Mouse (Mus musculus): ENCODE measurements around the gene Rbm12. TPM values are rescaled to one million over a fixed set of nuclear protein-coding genes. Genes with fewer than 3 reads are reported as not detected.

Gene Rbm12
- polyA plus RNA-seq, 1 experiment from 2014 or later, result 22.3 TPM

DNA sequence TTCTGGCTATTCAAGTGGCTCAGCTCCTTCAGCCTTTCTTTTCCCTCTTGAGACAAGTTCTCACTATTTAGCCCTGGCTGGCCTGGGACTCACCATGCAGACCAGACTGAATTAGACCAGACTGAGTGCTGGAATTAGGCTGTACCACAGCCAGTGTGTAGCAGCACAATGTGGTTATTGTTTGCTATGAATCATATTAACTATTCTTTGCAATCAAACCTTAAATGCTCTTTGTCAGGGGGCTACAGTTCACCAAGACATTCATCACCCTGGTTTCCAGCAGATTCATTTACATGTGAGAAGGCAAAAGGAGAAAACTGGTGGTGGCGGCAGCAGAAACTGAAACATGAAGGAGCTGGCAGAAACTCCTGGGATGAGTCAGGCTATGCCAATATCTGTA is 22.0 kb downstream of the Rbm12 start:
- no peak overlapping the region for H3K4me3 ChIP-seq (ENCODE audit: low read depth, low read length)
- no peak overlapping the region for H3K4me2 ChIP-seq
- H3K27ac ChIP-seq (ENCODE audit: low read depth, low read length), result no peak overlapping the region
- WGBS (ENCODE audit: insufficient replicate concordance), result 91% methylated on average over 1 of the region's 1 CpGs
- no peak overlapping the region for H3K9ac ChIP-seq (ENCODE audit: low read depth, low read length)
- no peaks in the 10 kb centered on the region for H3K9me3 ChIP-seq (replicated peaks; ENCODE audit: control insufficient read depth, low read length)
- H3K4me1 ChIP-seq (ENCODE audit: control insufficient read depth, insufficient read depth, low read length), result no peaks in the 10 kb centered on the region
- ATAC-seq (replicated peaks; ENCODE audit: insufficient number of reproducible peaks, low FRiP score, low TSS enrichment), result no peak
- H3K36me3 ChIP-seq (ENCODE audit: control insufficient read depth, insufficient read depth, low read length), result peaks cover 2% of the 10 kb centered on the region
- H3K27me3 ChIP-seq (ENCODE audit: control insufficient read depth, insufficient read depth, low read length), result no peaks in the 10 kb centered on the region

GRCm38 (mm10) chr2:156087391-156088110 is 24.2 kb downstream of the Rbm12 start:
- no peak for ATAC-seq (replicated peaks; ENCODE audit: insufficient number of reproducible peaks, low FRiP score, low TSS enrichment)
- no peaks in the 10 kb centered on the region; the same call in 1 of the 2 replicates for H3K36me3 ChIP-seq (ENCODE audit: control insufficient read depth, insufficient read depth, low read length)
- 79% methylated on average over 7 of the region's 7 CpGs for WGBS (ENCODE audit: insufficient replicate concordance)
- H3K4me3 ChIP-seq (ENCODE audit: low read depth, low read length), result no peak overlapping the region
- H3K4me2 ChIP-seq, result no peak overlapping the region
- H3K4me1 ChIP-seq (ENCODE audit: control insufficient read depth, insufficient read depth, low read length), result peaks cover 4% of the 10 kb centered on the region; the same call in 1 of the 2 replicates
- H3K27ac ChIP-seq (ENCODE audit: low read depth, low read length), result no peak overlapping the region
- H3K9ac ChIP-seq (ENCODE audit: low read depth, low read length), result no peak overlapping the region
- no peaks in the 10 kb centered on the region for H3K27me3 ChIP-seq (ENCODE audit: control insufficient read depth, insufficient read depth, low read length)
- no peaks in the 10 kb centered on the region for H3K9me3 ChIP-seq (replicated peaks; ENCODE audit: control insufficient read depth, low read length)

DNA sequence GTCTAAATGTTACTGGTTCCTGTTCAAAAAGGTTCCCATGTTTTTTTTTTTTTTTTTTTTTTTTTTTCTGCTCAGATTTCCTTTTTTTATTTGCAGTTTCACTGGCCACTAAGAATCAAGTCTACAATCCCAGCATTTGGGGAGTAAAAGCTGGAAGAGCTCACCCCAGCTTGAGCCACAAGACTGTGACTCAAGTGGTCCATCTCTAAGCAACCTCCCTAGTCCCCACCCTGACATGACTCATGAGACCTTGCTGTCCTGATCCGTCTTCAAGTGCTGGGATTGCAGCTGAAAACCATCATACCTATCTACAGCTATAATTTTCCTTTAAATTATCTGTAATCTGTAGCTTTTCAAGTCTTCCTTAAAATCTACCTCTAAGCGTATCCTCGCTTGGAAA is 27.2 kb downstream of the Rbm12 start:
- H3K4me1 ChIP-seq (ENCODE audit: control insufficient read depth, insufficient read depth, low read length), result peaks cover 22% of the 10 kb centered on the region
- H3K4me3 ChIP-seq (ENCODE audit: low read depth, low read length), result no peak overlapping the region
- no peak overlapping the region for H3K27ac ChIP-seq (ENCODE audit: low read depth, low read length)
- no peak overlapping the region for H3K4me2 ChIP-seq
- WGBS (ENCODE audit: insufficient replicate concordance), result 85% methylated on average over 3 of the region's 3 CpGs
- ATAC-seq (replicated peaks; ENCODE audit: insufficient number of reproducible peaks, low FRiP score, low TSS enrichment), result no peak
- H3K9ac ChIP-seq (ENCODE audit: low read depth, low read length), result no peak overlapping the region
- H3K9me3 ChIP-seq (replicated peaks; ENCODE audit: control insufficient read depth, low read length), result no peaks in the 10 kb centered on the region
- no peaks in the 10 kb centered on the region for H3K27me3 ChIP-seq (ENCODE audit: control insufficient read depth, insufficient read depth, low read length)
- no peaks in the 10 kb centered on the region; the same call in 1 of the 2 replicates for H3K36me3 ChIP-seq (ENCODE audit: control insufficient read depth, insufficient read depth, low read length)

DNA sequence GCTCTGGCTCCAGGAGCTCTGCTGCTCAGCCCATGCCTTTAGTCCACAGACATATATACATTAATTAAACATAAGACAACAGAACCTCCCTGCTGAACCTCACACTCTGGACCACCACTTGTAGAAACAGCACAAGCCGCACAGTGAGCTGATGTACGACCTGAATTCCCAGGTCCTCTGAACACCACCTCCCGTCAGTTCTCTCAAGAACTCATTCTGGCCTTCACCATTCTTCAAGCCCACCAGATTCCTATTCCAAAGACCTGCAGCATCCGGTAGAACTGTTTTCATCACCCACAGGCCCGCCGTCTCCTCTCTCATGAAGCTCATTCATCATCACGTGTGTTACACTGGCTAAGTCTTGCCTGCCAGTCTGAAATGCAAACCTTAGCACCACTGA is 31.4 kb downstream of the Rbm12 start:
- H3K9ac ChIP-seq (ENCODE audit: low read depth, low read length), result no peak overlapping the region
- H3K27me3 ChIP-seq (ENCODE audit: control insufficient read depth, insufficient read depth, low read length), result no peaks in the 10 kb centered on the region
- peaks cover 25% of the 10 kb centered on the region for H3K4me1 ChIP-seq (ENCODE audit: control insufficient read depth, insufficient read depth, low read length)
- H3K36me3 ChIP-seq (ENCODE audit: control insufficient read depth, insufficient read depth, low read length), result peaks cover 29% of the 10 kb centered on the region
- no peak for ATAC-seq (replicated peaks; ENCODE audit: insufficient number of reproducible peaks, low FRiP score, low TSS enrichment)
- no peak overlapping the region for H3K4me3 ChIP-seq (ENCODE audit: low read depth, low read length)
- 85% methylated on average over 7 of the region's 7 CpGs for WGBS (ENCODE audit: insufficient replicate concordance)
- H3K27ac ChIP-seq (ENCODE audit: low read depth, low read length), result no peak overlapping the region
- no peak overlapping the region for H3K4me2 ChIP-seq
- H3K9me3 ChIP-seq (replicated peaks; ENCODE audit: control insufficient read depth, low read length), result no peaks in the 10 kb centered on the region

DNA sequence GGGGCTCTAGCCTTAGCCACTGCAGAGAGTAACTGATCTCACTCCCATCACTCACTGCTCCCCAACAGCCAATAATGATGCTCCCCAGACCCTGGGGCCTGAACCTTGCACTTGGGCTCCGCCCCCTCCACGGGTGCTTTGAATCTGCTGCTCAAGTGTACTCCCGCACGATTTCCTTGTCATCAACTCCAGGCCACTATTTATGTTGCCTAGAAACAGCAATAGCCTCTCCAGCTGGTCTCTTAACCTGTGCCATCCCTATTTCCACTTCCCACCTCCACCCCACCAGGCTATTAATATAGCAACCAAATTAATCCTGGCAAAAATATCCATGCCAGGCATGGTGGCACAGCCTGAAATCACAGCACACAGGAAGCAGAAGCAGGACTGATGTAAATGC is 32.1 kb downstream of the Rbm12 start:
- Histone ChIP-seq H3K9ac (ENCODE audit: low read depth, low read length) (no peak overlapping the region), H3K4me2 (no peak overlapping the region), H3K9me3 (replicated peaks; ENCODE audit: control insufficient read depth, low read length) (no peaks in the 10 kb centered on the region), H3K27ac (ENCODE audit: low read depth, low read length) (no peak overlapping the region), H3K4me1 (ENCODE audit: control insufficient read depth, insufficient read depth, low read length) (peaks cover 25% of the 10 kb centered on the region), H3K27me3 (ENCODE audit: control insufficient read depth, insufficient read depth, low read length) (no peaks in the 10 kb centered on the region), H3K4me3 (ENCODE audit: low read depth, low read length) (no peak overlapping the region), H3K36me3 (ENCODE audit: control insufficient read depth, insufficient read depth, low read length) (peaks cover 29% of the 10 kb centered on the region)
- 0 out of 2 replicates have a peak, but pooled peaks have one; percentile 37 for ATAC-seq (replicated peaks; ENCODE audit: insufficient number of reproducible peaks, low FRiP score, low TSS enrichment)
- WGBS (ENCODE audit: insufficient replicate concordance), result 38% methylated on average over 4 of the region's 4 CpGs

DNA sequence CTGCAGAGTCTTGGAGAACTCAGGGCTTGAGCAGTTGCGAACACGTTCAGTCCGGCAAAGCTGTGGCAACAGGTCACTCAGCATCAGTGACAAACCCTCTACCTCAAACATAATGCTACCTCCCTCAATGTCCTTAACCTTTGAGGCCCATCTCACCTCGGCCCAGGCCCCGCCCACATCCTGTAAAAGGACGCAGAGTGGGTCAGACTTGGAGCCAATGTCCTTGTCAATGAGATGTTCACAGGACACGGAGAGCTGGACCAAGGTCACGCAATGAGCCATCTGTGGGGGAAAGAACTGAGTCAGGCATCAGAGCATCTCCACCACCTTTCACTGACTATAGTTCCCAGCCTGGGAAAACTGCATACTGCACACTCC is 32.6 kb downstream of the Rbm12 start:
- peaks cover 33% of the 10 kb centered on the region for H3K36me3 ChIP-seq (ENCODE audit: control insufficient read depth, insufficient read depth, low read length)
- WGBS (ENCODE audit: insufficient replicate concordance), result 82% methylated on average over 8 of the region's 8 CpGs
- no peaks in the 10 kb centered on the region for H3K9me3 ChIP-seq (replicated peaks; ENCODE audit: control insufficient read depth, low read length)

DNA sequence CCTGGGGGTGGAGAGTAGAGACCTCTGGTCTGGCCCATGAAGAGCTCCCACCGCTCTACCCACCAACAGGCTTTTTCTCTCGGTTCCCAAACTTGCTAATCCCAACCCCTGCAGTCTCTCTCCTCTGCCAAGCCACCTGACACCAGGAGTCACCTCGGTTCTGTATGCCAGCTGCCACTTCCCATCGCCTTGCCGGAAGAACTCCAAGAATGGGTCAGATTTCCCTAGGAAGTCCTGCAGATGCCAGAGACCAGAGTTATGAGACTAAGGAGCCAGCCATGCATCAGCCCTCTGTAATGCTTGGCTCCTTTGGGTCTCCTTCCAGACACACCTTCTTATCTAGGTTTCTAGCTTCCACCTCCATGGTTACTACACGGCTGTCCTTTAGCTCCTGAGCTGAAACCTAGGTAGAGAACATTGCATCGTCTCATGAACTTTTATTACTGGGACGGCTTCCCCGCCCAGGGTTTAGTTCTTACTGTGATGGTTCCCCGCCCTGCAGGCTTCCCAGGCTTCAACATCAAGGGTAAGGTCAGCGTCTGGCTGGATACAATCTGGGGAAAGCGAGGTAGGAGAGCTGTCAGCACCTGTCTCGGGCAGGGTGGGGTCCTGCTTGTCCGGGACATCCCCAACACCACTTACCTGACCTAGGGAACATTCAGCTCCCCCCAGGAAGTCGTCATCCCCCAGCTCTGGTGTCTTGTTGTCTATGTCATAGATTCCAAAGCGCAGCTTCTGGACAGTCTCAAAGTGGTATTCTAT is 33.2 kb downstream of the Rbm12 start:
- Histone ChIP-seq H3K4me1 (ENCODE audit: control insufficient read depth, insufficient read depth, low read length) (peaks cover 25% of the 10 kb centered on the region), H3K36me3 (ENCODE audit: control insufficient read depth, insufficient read depth, low read length) (peaks cover 37% of the 10 kb centered on the region), H3K4me3 (ENCODE audit: low read depth, low read length) (no peak overlapping the region), H3K27ac (ENCODE audit: low read depth, low read length) (no peak overlapping the region), H3K27me3 (ENCODE audit: control insufficient read depth, insufficient read depth, low read length) (no peaks in the 10 kb centered on the region), H3K9me3 (replicated peaks; ENCODE audit: control insufficient read depth, low read length) (no peaks in the 10 kb centered on the region), H3K9ac (ENCODE audit: low read depth, low read length) (no peak overlapping the region), H3K4me2 (no peak overlapping the region)
- ATAC-seq (replicated peaks; ENCODE audit: insufficient number of reproducible peaks, low FRiP score, low TSS enrichment), result no peak
- WGBS (ENCODE audit: insufficient replicate concordance), result 88% methylated on average over 16 of the region's 16 CpGs

More for the DNA sequence above, 32.6 kb downstream of the Rbm12 start:
- H3K4me3 ChIP-seq (ENCODE audit: low read depth, low read length), result no peak overlapping the region
- H3K27me3 ChIP-seq (ENCODE audit: control insufficient read depth, insufficient read depth, low read length), result no peaks in the 10 kb centered on the region
- H3K9ac ChIP-seq (ENCODE audit: low read depth, low read length), result no peak overlapping the region
- no peak overlapping the region for H3K27ac ChIP-seq (ENCODE audit: low read depth, low read length)
- no peak; the same call in 1 of the 2 replicates for ATAC-seq (replicated peaks; ENCODE audit: insufficient number of reproducible peaks, low FRiP score, low TSS enrichment)
- peaks cover 25% of the 10 kb centered on the region for H3K4me1 ChIP-seq (ENCODE audit: control insufficient read depth, insufficient read depth, low read length)
- H3K4me2 ChIP-seq, result no peak overlapping the region

GRCm38 (mm10) chr2:156077461-156077860 is 34.3 kb downstream of the Rbm12 start:
- no peaks in the 10 kb centered on the region for H3K27me3 ChIP-seq (ENCODE audit: control insufficient read depth, insufficient read depth, low read length)
- no peak overlapping the region for H3K4me3 ChIP-seq (ENCODE audit: low read depth, low read length)
- H3K27ac ChIP-seq (ENCODE audit: low read depth, low read length), result no peak overlapping the region
- no peaks in the 10 kb centered on the region for H3K9me3 ChIP-seq (replicated peaks; ENCODE audit: control insufficient read depth, low read length)
- WGBS (ENCODE audit: insufficient replicate concordance), result 86% methylated on average over 7 of the region's 7 CpGs
- no peak for ATAC-seq (replicated peaks; ENCODE audit: insufficient number of reproducible peaks, low FRiP score, low TSS enrichment)
- H3K4me2 ChIP-seq, result no peak overlapping the region
- peaks cover 46% of the 10 kb centered on the region for H3K36me3 ChIP-seq (ENCODE audit: control insufficient read depth, insufficient read depth, low read length)
- H3K4me1 ChIP-seq (ENCODE audit: control insufficient read depth, insufficient read depth, low read length), result peaks cover 21% of the 10 kb centered on the region
- H3K9ac ChIP-seq (ENCODE audit: low read depth, low read length), result no peak overlapping the region

Measured in heart, embryonic 11.5 days (tissue).